Mouse (Mus musculus): ENCODE data around the gene Vcpkmt.
"Not testable (repeated sequence)": the region's sequence is repeated elsewhere in the genome, so short reads cannot be mapped to it uniquely, and the experiment has no call there.

GRCm38 (mm10) chr12:69561006-69561405 lies 21.8 kb downstream of the Vcpkmt start:
- not testable (repeated sequence) for TF ChIP-seq MAX (IDR thresholded peaks at IDR 0.05; ENCODE audit: low read length); CTCF (IDR thresholded peaks at IDR 0.05 in 2 of 3, conservative IDR thresholded peaks at IDR 0.05 in 1 of 3; ENCODE audit: control insufficient read depth in 1 of 3, insufficient read depth in 1 of 3, low read depth in 2 of 3, low read length in 3 of 3, poor library complexity in 1 of 3, severe bottlenecking in 1 of 3); BHLHE40 (IDR thresholded peaks at IDR 0.05; ENCODE audit: borderline replicate concordance, low read depth, low read length); POLR2A (IDR thresholded peaks at IDR 0.05; ENCODE audit: control insufficient read depth in 1 of 2, insufficient read depth in 1 of 2, low read depth in 1 of 2, low read length in 2 of 2, poor library complexity in 1 of 2); TAL1 (IDR thresholded peaks at IDR 0.05; ENCODE audit: low read length); MAFK (IDR thresholded peaks at IDR 0.05; ENCODE audit: borderline replicate concordance, low read depth, low read length); MYB (IDR thresholded peaks at IDR 0.05; ENCODE audit: low read depth, low read length); USF1 (IDR thresholded peaks at IDR 0.05; ENCODE audit: low read depth, low read length); GABPA (IDR thresholded peaks at IDR 0.05; ENCODE audit: low read depth, low read length); NRF1 (IDR thresholded peaks at IDR 0.05; ENCODE audit: insufficient read depth, low read depth, low read length, poor library complexity, severe bottlenecking); CHD1 (IDR thresholded peaks at IDR 0.05; ENCODE audit: low read depth, low read length)
